Mouse (Mus musculus): ENCODE results near the gene Nfrkb.

DNA sequence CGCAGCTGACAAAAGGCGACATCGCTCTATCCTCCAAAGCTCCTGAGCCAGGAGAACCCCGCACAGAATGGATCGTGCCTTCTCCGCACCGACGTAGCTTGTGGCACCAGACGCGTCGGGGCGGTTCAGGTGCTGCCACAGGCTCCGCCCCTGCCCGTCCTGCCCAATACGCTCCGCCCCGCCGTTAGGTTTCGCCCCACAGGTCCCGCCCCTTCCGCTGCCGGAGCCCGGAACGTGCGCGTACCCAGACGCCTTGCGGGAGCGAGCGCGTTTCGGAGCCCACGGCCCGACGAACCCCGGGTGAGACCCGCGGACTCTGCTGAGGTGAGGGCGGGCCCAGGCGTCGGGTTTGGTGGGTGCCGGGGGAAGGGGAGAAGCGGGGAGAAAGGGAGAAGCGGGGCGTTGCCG, at the start of gene Nfrkb:
- no peak for TF ChIP-seq CTCF (IDR thresholded peaks at IDR 0.05; ENCODE audit: insufficient read depth, low read depth, low read length)
- TF ChIP-seq POLR2A (IDR thresholded peaks at IDR 0.05; ENCODE audit: insufficient read depth, low read depth, low read length) = peak; percentile 52; the same call in 1 of the 2 replicates

All from olfactory bulb, adult 2 months (tissue).